Mouse (Mus musculus) heart, adult 2 months (tissue): ENCODE data around the gene Odaph.

Experiments
- CTCF ChIP-seq: fragments of 200-600 bp; IDR thresholded peaks from 2 replicates; pipeline ENCODE4 v1.8.1; 2022; ENCODE audit warnings: antibody characterized with exemption, mild to moderate bottlenecking, moderate library complexity
- EP300 ChIP-seq: fragments of 200-500 bp; IDR thresholded peaks from 2 replicates; pipeline ENCODE4 v1.6.1; 2011; ENCODE audit warnings: low read depth, low read length, control low read depth; ENCODE audit not compliant: insufficient read depth
- POLR2A ChIP-seq: fragments of 200-500 bp; IDR thresholded peaks from 2 replicates; pipeline ENCODE4 v1.6.1; 2011; ENCODE audit warnings: mild to moderate bottlenecking, low read depth, low read length, control low read depth; ENCODE audit not compliant: insufficient read depth

- TF ChIP-seq CTCF (no peak), POLR2A (no peak), EP300 (no peak)
Observed at GRCm38 (mm10) chr5:91977397-91977770, 9.9 kb upstream of the Odaph start.
